Mouse (Mus musculus) ovary, adult 18-20 months (tissue): Measurements from ENCODE around the gene Tmc7.

ENCODE experiments used
- DNase-seq: peaks from one replicate; pipeline ENCODE4 v3.0.0; 2022; ENCODE audit warnings: low spot score, mixed read lengths

Tmc7 gene

GRCm38 (mm10) chr7:118499784-118500435, 84.6 kb downstream of the Tmc7 start:
- DNase-seq = no peak

GRCm38 (mm10) chr7:118498984-118499783, 85.4 kb downstream of the Tmc7 start:
- DNase-seq = no peak

- DNase-seq = no peak
Measured at GRCm38 (mm10) chr7:118494892-118495579, 89.5 kb downstream of the Tmc7 start.

DNA sequence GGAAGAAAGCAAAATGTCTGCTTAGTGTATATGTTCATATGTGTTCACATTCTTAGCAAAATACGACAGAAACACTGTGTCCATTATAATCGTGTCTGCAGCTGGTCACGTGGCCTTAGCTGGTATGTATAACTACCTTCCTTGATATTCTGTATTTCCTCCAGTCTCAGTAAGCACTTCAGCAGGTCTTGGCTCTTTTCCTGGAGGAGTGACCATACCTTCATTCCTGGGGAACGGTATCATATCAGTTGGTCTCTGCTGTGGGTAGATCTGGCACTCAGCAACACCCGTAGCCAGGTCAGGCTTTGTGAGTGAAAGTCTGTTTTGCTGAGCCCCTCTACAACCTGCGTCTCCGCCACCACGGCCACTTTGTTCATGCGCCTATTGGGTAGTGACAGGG, 90.6 kb downstream of the Tmc7 start:
- DNase-seq = no peak

DNA sequence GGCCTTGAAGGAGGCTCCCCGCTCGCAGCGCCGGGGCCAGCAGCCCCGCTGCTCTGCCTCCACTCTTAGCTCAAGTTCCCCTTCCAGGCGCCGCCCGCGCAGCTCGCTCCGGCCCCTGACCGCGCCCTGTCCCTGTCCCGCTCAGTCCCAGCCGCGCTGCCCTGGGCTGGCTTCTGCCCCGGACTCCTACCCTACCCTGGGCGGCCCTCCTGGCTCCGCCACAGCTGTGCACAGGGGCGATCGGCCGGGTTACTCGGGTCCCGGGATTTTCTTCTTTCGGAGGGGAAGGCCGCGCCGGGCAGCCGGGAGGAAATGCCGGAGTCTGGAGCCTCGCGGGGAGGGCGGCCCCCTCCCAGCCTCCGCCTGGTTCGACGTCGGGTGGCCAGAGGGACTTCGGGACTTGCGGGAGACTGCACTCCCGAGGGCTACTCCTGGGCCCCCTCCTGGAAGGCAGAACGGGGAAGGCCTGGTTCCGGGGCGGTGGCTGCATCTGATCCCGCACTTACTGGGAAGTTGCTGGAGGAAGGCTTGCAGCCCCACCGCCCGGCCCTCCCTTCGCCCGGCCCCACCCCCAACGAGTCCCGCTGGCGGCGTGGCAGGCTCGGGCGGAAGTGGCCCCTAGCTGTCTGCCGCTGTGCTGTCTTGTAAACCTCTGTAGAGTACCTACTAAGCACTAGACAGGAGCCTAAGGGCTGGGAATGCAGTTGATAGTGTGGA, 92.9 kb downstream of the Tmc7 start, which contains the start of gene Itpripl2:
Itpripl2 (minus strand) TSS at position 545 of the 717 bp plus-strand sequence.
- peak; percentile 73 for DNase-seq

GRCm38 (mm10) chr7:118490666-118491430, 93.7 kb downstream of the Tmc7 start:
- no peak for DNase-seq

DNA sequence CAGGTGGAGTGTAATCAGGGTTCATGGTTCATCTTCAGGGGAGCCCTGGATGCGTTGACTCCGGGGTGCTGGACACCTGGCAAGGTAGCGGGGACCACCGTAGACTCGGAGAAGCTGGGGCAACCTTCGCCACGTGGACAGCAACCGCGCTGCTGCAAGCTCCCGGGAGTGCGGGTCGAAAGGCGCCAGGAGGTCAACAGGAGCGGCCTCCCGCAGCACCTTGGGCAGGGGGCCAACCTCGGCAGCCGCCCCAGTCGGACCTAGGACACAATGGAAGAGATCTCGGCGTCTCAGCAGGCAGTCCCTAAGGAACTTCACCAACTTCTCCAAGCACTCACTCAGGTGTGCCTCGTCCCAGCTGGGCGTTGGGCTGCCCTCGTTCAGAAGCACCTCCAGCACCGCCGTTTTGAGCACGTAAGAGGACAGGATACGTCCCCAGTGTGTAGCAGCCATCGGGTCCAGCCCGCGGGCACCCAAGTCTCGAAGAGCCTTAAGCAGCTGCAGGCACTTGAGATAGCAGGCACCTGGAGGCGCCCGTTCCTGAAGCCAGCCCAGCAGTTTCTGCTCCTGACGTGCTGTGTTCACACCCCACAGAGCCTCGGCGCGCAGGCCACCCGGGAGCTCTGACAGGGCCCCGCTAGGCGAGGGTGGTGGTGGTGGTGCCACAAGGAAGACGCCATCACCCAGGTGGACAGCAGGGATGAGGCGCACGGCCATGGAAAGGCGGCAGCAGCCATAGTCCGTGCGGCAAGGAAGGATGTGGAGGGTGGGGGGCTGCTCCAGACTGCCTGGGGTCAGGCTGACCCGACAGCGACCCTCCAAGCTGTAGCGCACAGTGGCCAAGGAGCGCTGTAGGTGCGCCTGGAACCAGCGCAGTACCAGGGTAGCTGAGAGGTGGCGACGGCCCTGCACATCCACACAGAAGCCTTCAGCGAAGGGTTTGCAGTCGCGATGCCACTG, 94.5 kb downstream of the Tmc7 start:
- DNase-seq = no peak

DNA sequence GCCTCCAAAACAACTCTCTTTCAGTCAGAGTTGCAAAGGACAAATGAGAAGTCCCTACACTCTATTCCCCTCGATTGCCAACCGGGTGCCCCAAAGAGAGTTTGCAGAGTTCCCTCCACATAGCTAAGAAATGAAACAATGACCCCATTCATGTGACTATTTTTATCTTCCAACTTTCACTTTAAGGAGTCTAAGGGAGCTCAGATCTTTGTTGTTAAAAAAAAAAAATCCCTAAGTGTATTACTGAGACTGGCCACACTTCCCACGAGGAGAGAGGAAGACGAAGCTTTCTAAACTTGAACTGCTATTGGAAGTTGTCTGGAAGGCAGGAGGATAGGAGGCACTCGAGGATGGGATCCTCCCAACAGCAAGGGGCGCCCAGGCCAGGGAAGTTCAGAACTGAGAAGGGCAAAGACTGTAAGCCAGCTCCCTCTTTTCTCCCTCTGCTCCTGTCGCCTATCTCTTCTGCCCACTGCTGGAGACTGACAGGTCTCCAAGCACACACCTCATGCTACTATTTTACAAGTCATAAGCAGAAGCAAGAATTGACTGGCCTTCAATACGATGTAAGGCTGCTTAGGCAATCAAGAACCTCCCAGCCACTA, 96.4 kb downstream of the Tmc7 start:
- no peak for DNase-seq

- DNase-seq = no peak
Measured at GRCm38 (mm10) chr7:118486917-118487316, 97.6 kb downstream of the Tmc7 start.
